Mouse (Mus musculus) intestine, embryonic 16.5 days (tissue): Measurements from ENCODE around the gene Kbtbd13. TPM values are rescaled to one million over a fixed set of nuclear protein-coding genes. Genes with fewer than 3 reads are reported as not detected.

ENCODE experiments used
- ATAC-seq: fragments of 200-750 bp; cut with Nextera tagmentation; 2 replicates; pipeline ENCODE4 v1.8.0; 2017; ENCODE audit warnings: moderate TSS enrichment, moderate library complexity
- H3K27ac ChIP-seq: fragments of 300-500 bp; sonication (generic); 2 replicates; pipeline ENCODE4 v1.5.1; 2014; ENCODE audit warnings: mild to moderate bottlenecking, low read length
- H3K27me3 ChIP-seq: fragments of 300-500 bp; sonication (generic); replicated peaks from 2 replicates; pipeline ENCODE4 v1.6.1; 2014; ENCODE audit warnings: low read length, control low read depth, mixed read lengths; ENCODE audit not compliant: control insufficient read depth, insufficient read depth
- H3K36me3 ChIP-seq: fragments of 300-500 bp; sonication (generic); 2 replicates; pipeline ENCODE4 v1.6.1; 2014; ENCODE audit warnings: low read length, control low read depth; ENCODE audit not compliant: control insufficient read depth, insufficient read depth
- H3K4me1 ChIP-seq: fragments of 300-500 bp; sonication (generic); 2 replicates; pipeline ENCODE4 v1.6.1; 2014; ENCODE audit warnings: low read length, control low read depth, mixed read lengths; ENCODE audit not compliant: control insufficient read depth, insufficient read depth
- H3K4me2 ChIP-seq: fragments of 300-500 bp; sonication (generic); 2 replicates; pipeline ENCODE4 v1.6.1; 2014; ENCODE audit warnings: low read depth, low read length, control low read depth
- H3K4me3 ChIP-seq: fragments of 300-500 bp; sonication (generic); 2 replicates; pipeline ENCODE4 v1.5.1; 2014; ENCODE audit warnings: mild to moderate bottlenecking, low read length
- H3K9ac ChIP-seq: fragments of 300-500 bp; sonication (generic); 2 replicates; pipeline ENCODE4 v1.6.1; 2014; ENCODE audit warnings: low read depth, low read length
- H3K9me3 ChIP-seq: fragments of 300-500 bp; sonication (generic); 2 replicates; pipeline ENCODE4 v1.6.1; 2016; ENCODE audit warnings: low read length, control low read depth; ENCODE audit not compliant: control insufficient read depth
- WGBS: fragments of 180-500 bp; shearing (Covaris S2); extraction: QIAGEN DNeasy Blood & Tissue Kit; methylation state at CpG from one replicate; pipeline ENCODE4 v1.1.7; 2014; 5-methylcytosine and 5-hydroxymethylcytosine counted together
- polyA plus RNA-seq: library from polyadenylated mRNA; unstranded; fragments of >200 nt; fragmentation: Nextera tagmentation; extraction: Ambion mirVana; gene quantifications from 2 replicates; pipeline ENCODE4 v1.2.1, GENCODE M21; 2015

The Kbtbd13 gene
- polyA plus RNA-seq, 1 experiment from 2014 or later = 2.5 TPM

DNA sequence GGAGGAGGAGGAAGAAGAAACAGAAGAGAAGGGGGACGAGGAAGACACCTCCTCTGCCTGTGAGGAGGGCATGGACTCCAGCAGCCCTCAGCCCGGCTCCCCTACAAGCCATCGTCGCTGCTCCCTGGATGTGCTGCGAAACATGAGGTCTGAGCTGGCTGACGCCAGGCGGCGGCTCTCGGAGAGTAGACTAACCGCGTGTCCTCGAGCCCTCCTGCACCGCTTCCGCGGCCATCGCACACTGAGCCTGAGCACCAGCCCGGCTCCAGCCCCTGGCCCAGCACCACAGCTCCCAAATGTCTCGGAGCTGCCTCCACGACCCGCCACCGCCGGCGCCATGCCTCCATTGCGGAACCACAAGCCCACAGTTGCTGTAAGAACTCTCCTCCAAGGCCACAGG lies 19.7 kb downstream of the Kbtbd13 start:
- Histone ChIP-seq H3K4me1 (no peaks in the 10 kb centered on the region), H3K4me3 (no peak overlapping the region), H3K9me3 (no peaks in the 10 kb centered on the region), H3K27me3 (peaks cover 2% of the 10 kb centered on the region; the same call in 1 of the 2 replicates), H3K27ac (no peak overlapping the region), H3K36me3 (no peaks in the 10 kb centered on the region), H3K9ac (no peak overlapping the region), H3K4me2 (no peak overlapping the region)
- ATAC-seq = no peak
- 82% methylated on average over 24 of the region's 24 CpGs for WGBS

DNA sequence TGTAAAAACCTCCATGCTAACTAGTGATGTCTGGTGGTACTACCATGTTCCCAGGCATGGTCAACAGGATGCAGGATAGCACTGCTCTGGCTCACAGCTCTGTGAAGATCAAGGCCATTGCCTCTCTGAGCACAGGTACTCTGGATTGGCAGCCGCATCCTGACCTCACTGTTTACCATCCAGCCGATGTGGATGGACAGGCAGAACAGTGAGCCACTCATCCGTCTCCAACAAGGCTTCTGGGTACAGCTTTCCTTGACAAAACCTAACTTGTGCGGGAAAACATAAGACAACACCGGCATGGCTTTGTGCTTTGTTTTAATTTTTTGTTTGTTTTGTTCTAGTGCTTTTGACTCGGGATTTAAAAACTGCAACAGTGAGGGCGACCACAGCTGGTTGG lies 25.7 kb downstream of the Kbtbd13 start:
- Histone ChIP-seq H3K4me3 (no peak overlapping the region), H3K27ac (no peak overlapping the region), H3K4me1 (no peaks in the 10 kb centered on the region; the same call in 1 of the 2 replicates), H3K27me3 (no peaks in the 10 kb centered on the region), H3K9ac (no peak overlapping the region), H3K36me3 (no peaks in the 10 kb centered on the region; the same call in 1 of the 2 replicates), H3K9me3 (no peaks in the 10 kb centered on the region), H3K4me2 (no peak overlapping the region)
- 82% methylated on average over 7 of the region's 7 CpGs for WGBS
- no peak for ATAC-seq

DNA sequence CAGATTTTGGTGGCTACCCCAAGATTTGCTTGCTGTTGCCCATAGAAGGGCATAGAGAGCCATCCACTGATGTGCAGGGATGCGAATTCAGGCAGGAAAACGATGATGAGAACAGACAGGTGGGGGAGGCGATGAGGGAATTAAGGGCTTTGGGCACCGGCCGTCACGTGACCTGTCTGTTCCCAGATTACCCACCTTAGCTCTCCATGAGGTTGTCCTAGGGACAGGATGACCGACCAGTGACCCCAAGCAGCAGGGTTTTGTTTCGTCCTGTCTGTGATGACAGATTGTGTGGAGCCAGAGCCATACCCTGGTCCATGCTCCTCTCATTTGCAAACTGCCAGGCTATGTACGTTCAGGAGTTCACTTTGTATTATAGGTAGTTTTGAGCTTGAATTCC lies 27.8 kb downstream of the Kbtbd13 start:
- ATAC-seq = no peak
- Histone ChIP-seq H3K9ac (no peak overlapping the region), H3K27ac (no peak overlapping the region), H3K27me3 (no peaks in the 10 kb centered on the region), H3K36me3 (no peaks in the 10 kb centered on the region; the same call in 1 of the 2 replicates), H3K4me1 (no peaks in the 10 kb centered on the region; the same call in 1 of the 2 replicates), H3K4me2 (no peak overlapping the region), H3K9me3 (no peaks in the 10 kb centered on the region), H3K4me3 (no peak overlapping the region)
- 60% methylated on average over 9 of the region's 9 CpGs for WGBS

DNA sequence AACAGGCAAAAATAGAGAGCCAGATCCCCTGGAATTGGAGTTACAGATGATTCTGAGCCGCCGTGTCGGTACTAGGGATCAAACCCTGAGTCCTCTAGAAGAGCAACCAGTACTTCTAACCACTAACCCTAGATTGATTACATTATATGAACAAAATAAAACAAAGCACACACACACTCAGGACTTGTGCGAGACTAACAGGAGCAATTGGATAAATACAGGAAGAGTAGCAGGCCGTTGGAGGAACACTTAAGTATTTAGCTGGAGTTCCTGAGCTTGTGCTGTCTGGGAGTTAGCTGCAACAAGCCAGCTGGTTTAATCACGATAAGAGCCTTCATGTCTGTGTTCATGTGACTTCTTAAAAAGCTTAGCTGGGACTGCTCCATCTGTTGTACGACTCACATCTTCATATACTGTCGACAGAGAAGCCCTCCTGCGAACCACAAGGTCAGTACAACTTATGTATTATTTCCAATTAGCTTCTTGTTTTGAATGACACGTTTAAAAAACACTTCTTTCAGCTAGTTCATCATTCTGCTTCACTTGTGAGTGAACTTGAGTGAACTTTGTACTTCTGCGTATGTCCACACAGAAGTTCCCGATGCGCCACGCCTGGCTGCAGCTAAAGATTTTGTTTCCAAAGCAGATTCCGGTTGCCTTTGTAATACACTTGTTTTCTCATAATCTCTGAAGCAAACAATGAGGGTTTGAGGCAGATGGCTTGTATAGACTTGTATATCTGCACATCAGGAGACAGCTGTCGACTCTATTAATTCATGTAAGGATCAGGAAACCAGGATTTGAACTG lies 30.6 kb downstream of the Kbtbd13 start, which contains the start of gene Ubap1l:
Gene Ubap1l (plus strand): TSS at position 401 of the 808 bp plus-strand sequence.
- Histone ChIP-seq H3K9ac (no peak within 1 kb of the TSS), H3K36me3 (peaks cover 4% of the 10 kb centered on the region; the same call in 1 of the 2 replicates), H3K4me2 (no peak within 1 kb of the TSS), H3K27me3 (no peaks in the 10 kb centered on the region), H3K4me3 (no peak within 1 kb of the TSS), H3K4me1 (no peaks in the 10 kb centered on the region; the same call in 1 of the 2 replicates), H3K27ac (no peak within 1 kb of the TSS), H3K9me3 (no peaks in the 10 kb centered on the region)
- WGBS = 72% methylated on average over 16 of the region's 16 CpGs
- no peak for ATAC-seq

DNA sequence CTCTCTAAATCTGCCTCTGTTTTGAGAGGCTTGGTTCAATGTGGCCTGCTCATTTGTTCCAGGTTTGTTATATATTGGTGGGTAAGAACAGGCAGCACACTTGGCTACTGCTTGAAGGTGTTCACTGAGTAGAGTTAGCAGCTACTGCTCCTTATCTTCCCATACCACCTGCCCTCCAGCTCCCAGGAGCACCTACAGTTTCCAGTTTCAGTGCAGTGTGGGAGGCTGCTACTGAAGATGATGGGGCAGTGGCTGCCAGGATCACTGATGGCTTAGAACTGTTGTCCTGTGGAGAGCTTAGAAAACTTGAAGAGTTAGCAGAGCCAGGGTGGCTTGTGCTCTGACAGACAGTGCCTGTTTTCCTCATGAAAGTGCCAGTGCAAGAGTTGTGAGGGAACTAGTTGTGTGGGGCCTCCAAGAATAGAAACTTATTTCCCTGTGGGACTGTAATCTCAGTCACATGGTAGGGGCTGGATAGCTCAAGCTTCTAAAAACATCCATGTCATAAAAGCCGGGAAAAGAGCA lies 32.4 kb downstream of the Kbtbd13 start:
- Histone ChIP-seq H3K4me3 (no peak overlapping the region), H3K9ac (no peak overlapping the region), H3K36me3 (peaks cover 8% of the 10 kb centered on the region), H3K9me3 (no peaks in the 10 kb centered on the region), H3K4me2 (no peak overlapping the region), H3K27ac (no peak overlapping the region), H3K4me1 (no peaks in the 10 kb centered on the region; the same call in 1 of the 2 replicates), H3K27me3 (no peaks in the 10 kb centered on the region)
- no peak for ATAC-seq
- 67% methylated on average over 1 of the region's 1 CpGs for WGBS

DNA sequence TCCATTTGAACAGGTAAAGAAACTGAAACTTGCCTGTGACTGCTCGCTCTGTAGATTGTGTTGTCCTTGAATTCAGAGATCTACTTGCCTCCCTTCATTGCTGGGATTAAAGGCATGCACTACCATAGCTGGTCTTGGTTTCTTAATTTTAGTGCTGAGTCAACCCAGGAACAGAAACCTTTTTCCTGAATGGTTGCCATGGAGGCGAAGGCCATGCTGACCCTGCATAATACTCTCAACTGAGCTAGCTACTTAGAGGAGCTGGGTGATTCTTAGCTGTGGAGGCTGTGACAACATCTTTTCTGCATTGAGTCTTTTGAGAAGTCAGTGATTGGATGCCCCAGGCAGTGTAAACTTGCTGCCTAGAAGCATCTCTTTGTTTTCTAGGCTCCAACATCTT lies 34.5 kb downstream of the Kbtbd13 start:
- 88% methylated on average over 2 of the region's 2 CpGs for WGBS
- H3K36me3 ChIP-seq = peaks cover 8% of the 10 kb centered on the region

DNA sequence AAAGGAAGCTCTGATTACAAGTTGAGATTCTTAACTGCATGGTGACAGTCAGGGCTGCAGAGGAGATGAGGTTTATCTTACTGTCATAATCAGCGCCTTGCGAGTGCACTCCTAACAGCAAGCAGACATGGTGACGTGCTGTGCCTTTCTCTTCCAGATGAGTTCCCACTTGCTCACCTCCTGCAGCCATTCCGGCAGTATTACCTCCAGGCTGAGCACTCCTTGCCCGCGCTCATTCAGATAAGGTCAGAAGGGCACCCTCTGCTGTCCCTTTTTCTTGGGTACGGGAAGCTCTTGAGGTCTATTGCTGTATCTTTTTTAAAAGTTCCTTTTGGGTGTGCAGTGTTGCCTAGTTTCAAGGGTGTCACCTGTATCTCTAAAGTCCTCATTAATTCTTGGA lies 34.9 kb downstream of the Kbtbd13 start:
- H3K4me1 ChIP-seq = no peaks in the 10 kb centered on the region; the same call in 1 of the 2 replicates
- H3K4me2 ChIP-seq = no peak overlapping the region
- H3K9me3 ChIP-seq = no peaks in the 10 kb centered on the region
- no peaks in the 10 kb centered on the region for H3K27me3 ChIP-seq
- H3K36me3 ChIP-seq = peaks cover 8% of the 10 kb centered on the region
- WGBS = 84% methylated on average over 7 of the region's 7 CpGs
- H3K9ac ChIP-seq = no peak overlapping the region
- ATAC-seq = no peak
- H3K4me3 ChIP-seq = no peak overlapping the region
- H3K27ac ChIP-seq = no peak overlapping the region

More for the DNA sequence above, 34.5 kb downstream of the Kbtbd13 start:
- H3K4me2 ChIP-seq = no peak overlapping the region
- H3K27me3 ChIP-seq = no peaks in the 10 kb centered on the region
- H3K27ac ChIP-seq = no peak overlapping the region
- no peak for ATAC-seq
- H3K9me3 ChIP-seq = no peaks in the 10 kb centered on the region
- H3K4me1 ChIP-seq = no peaks in the 10 kb centered on the region; the same call in 1 of the 2 replicates
- no peak overlapping the region for H3K9ac ChIP-seq
- H3K4me3 ChIP-seq = no peak overlapping the region

DNA sequence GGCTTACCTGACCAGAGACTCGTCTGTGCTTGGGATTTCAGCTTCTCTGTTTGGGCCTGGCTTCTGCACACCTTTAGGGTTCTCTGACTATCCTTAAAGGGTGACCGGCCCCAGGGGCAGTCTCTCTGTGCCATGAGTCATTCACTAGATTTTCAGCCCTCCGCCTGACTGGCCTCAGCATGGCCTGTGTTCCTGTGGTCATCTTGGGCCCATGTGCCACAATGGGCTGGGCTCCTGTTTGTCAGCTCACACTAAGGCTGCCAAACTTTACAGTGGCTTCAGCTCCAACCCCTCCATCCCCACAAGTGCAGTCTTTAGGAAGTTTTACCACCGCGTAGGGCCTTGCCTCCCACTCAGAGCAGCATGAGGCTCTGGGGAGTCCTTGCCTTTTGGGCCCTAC lies 38.2 kb downstream of the Kbtbd13 start:
- no peak for ATAC-seq
- Histone ChIP-seq H3K4me1 (no peaks in the 10 kb centered on the region), H3K4me3 (no peak overlapping the region), H3K36me3 (peaks cover 8% of the 10 kb centered on the region), H3K4me2 (no peak overlapping the region), H3K9me3 (no peaks in the 10 kb centered on the region), H3K9ac (no peak overlapping the region), H3K27ac (no peak overlapping the region), H3K27me3 (no peaks in the 10 kb centered on the region)
- WGBS = 90% methylated on average over 5 of the region's 5 CpGs

DNA sequence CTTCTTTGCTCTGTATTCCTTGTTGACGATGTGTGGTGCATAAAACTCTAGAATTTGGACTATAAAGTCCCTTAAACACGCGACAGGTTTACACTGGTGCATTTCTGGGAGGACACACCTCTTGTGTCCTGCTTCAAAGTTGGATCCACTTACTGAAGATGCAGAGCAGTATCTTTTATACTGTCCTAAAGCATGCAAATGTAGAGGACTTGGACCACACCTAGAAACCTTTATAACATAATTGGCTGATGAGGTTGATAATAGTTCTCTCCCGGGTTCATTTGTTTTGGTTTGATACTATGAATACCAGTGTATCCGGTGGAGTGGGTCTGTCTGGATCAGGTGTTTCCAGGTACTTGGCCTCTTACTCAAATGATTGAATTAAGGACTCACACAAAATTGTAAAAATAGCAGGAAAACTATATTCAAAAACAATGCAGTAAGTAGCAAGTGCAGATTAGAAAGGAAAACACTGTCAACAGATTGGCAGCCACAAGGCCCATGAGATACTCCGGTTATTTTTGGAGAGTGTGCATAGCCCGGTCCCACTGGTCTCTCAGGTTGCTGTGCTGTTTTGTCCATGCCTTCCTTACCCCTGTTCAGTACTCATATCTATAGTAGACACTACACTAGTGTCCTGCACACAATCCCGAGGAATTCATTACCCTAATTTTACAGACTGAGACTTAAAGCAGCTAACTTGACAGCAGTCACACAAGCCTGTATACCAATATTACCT lies 44.2 kb downstream of the Kbtbd13 start:
- Histone ChIP-seq H3K4me2 (peak overlapping the region; percentile 75), H3K9me3 (0 out of 2 replicates have a peak, but pooled peaks cover 3% of the 10 kb centered on the region), H3K9ac (peak overlapping the region; percentile 99), H3K27ac (peak overlapping the region; percentile 98), H3K36me3 (no peaks in the 10 kb centered on the region), H3K4me3 (peak overlapping the region; percentile 100), H3K4me1 (peaks cover 12% of the 10 kb centered on the region), H3K27me3 (no peaks in the 10 kb centered on the region)
- ATAC-seq = peak; percentile 29
- WGBS = 36% methylated on average over 8 of the region's 8 CpGs
